ENCODE assay signal across 24 mouse cellular contexts in the genomic region with DNA sequence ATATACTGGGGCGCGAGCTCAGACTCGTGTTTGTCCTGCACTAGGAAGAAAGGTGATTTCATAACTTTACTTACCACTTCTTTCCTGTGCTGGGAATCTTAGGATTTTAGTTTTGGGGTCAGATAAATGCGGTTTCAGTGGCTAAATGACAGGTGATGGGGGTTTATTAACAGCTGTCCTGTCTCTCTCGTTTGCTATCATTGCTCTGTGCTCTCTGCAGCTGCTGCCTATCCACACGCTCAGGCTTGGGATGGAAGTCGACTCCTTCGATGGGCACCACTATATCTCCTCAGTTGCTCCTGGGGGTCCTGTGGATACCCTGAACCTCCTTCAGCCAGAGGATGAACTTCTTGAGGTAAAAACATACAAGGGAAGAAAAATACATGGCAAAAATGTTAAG.
"Had no signal": no experiment of that assay in that cellular context is flagged by ENCODE, and none has a peak within 500 bp of the region (broad histone marks: within the 10 kb centered on the region; RNA-seq: fewer than 3 reads in every experiment).

No protein-coding gene starts in this region.

- H3K27me3 ChIP-seq: heart, embryonic 12.5 days; heart, embryonic 13.5 days; heart, embryonic 15.5 days; hindbrain, embryonic 12.5 days; hindbrain, embryonic 13.5 days; hindbrain, embryonic 15.5 days; intestine, embryonic 15.5 days; kidney, embryonic 15.5 days had no signal

- H3K27ac ChIP-seq: heart, embryonic 10.5 days; heart, embryonic 13.5 days; heart, embryonic 15.5 days; hindbrain, embryonic 10.5 days; hindbrain, embryonic 12.5 days; hindbrain, embryonic 13.5 days; hindbrain, embryonic 14.5 days; hindbrain, embryonic 15.5 days; hindbrain, postnatal 0 days; intestine, embryonic 15.5 days; kidney, embryonic 15.5 days; kidney, postnatal 0 days; layer of hippocampus, adult 2 months; left cerebral cortex, adult 2 months had no signal

- DNase-seq: heart, postnatal 10 days; heart, postnatal 14 days; heart, postnatal 36 days; heart, postnatal 4 days; kidney, adult 18-20 months; kidney, postnatal 10 days; kidney, postnatal 4 days; layer of hippocampus, postnatal 36 days had no signal

- H3K36me3 ChIP-seq: heart, embryonic 10.5 days; heart, embryonic 12.5 days; heart, embryonic 13.5 days; heart, embryonic 15.5 days; hindbrain, embryonic 12.5 days; hindbrain, embryonic 13.5 days; hindbrain, embryonic 15.5 days; intestine, embryonic 15.5 days had no signal

- H3K4me2 ChIP-seq: heart, embryonic 11.5 days; heart, embryonic 12.5 days; heart, embryonic 13.5 days; heart, embryonic 15.5 days; hindbrain, embryonic 12.5 days; hindbrain, embryonic 13.5 days; hindbrain, embryonic 14.5 days; hindbrain, embryonic 15.5 days; intestine, embryonic 15.5 days; kidney, embryonic 15.5 days had no signal

- H3K4me1 ChIP-seq: hindbrain, embryonic 12.5 days; hindbrain, embryonic 13.5 days; hindbrain, embryonic 15.5 days; intestine, embryonic 15.5 days had no signal

- H3K4me3 ChIP-seq: heart, embryonic 10.5 days; heart, embryonic 12.5 days; heart, embryonic 13.5 days; heart, embryonic 15.5 days; hindbrain, embryonic 10.5 days; hindbrain, embryonic 12.5 days; hindbrain, embryonic 13.5 days; hindbrain, embryonic 15.5 days; intestine, embryonic 15.5 days; kidney, embryonic 15.5 days; layer of hippocampus, adult 2 months; left cerebral cortex, adult 2 months had no signal
